Mouse (Mus musculus): ENCODE measurements around the gene Tmem175. TPM values are rescaled to one million over a fixed set of nuclear protein-coding genes. Genes with fewer than 3 reads are reported as not detected.

Gene Tmem175
- total and polyA plus RNA-seq, 2 experiments: 6.0 to 19.4 TPM

DNA sequence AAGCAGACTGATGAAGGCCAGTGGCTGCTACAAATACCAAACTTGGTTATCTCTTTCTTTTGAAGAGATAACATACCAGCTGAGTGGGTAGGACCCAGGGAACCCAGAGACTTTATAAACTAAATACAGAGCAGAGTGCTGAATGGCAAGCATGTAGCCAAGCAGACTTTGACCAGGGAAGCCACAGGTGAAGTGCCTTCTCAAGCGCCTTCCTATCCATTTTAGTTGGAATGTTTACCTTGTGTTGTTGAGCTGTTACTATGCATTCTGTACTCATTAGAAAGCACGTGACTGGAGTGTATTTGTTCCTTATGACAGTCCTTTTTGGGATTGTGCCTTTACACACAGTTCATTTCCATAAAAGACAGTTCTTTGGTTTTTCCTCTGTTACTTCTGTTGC, 14.1 kb downstream of the Tmem175 start:
- peaks cover 23% of the 10 kb centered on the region; the same call in 1 of the 2 replicates for H3K36me3 ChIP-seq (ENCODE audit: control insufficient read depth, insufficient read depth, low read length)

DNA sequence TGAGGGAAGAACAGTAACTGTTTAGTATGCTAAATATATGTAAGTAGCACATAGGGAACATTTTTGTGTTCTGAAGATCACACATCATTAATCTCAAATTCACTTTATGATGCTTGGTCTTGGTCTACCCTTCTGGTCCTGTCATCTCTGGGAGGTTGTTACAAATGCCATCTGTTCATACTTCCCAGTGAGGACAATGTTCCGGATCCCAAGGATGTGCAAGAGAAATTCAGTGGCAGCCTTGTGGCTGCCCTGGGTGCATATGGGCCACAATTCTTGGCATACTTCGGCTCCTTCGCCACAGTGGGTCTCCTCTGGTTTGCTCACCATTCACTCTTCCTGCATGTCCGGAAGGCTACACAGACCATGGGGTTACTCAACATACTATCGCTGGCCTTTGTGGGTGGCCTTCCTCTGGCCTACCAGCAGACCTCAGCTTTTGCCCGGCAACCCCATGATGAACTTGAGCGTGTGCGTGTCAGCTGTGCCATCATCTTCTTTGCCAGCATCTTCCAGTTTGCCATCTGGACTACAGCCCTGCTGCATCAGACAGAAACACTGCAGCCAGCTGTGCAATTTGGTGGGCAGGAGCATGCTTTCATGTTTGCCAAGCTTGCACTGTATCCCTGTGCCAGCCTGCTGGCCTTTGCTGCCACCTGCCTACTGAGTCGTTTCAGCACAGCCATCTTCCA, 16.2 kb downstream of the Tmem175 start:
- H3K36me3 ChIP-seq (ENCODE audit: control insufficient read depth, insufficient read depth, low read length): peaks cover 32% of the 10 kb centered on the region; the same call in 1 of the 2 replicates
- TF ChIP-seq POLR2A (IDR thresholded peaks at IDR 0.05; ENCODE audit: extremely low read depth, insufficient read depth, low read length) (no peak), CTCF (IDR thresholded peaks at IDR 0.05; ENCODE audit: low read depth, low read length) (peak; percentile 33; the same call in 1 of the 2 replicates)
- H3K4me1 ChIP-seq (ENCODE audit: control insufficient read depth, insufficient read depth, low read length): no peaks in the 10 kb centered on the region
- H3K79me2 ChIP-seq (ENCODE audit: control insufficient read depth, insufficient read depth, low read length): no peaks in the 10 kb centered on the region
- peak; percentile 26 for DNase-seq (ENCODE audit: extremely low read depth, low read depth, low spot score)
- H3K4me3 ChIP-seq (ENCODE audit: insufficient read depth, low read depth, low read length): no peak overlapping the region
- 77% methylated on average over 9 of the region's 9 CpGs for WGBS
- H3K27ac ChIP-seq (replicated peaks; ENCODE audit: insufficient read depth, low read depth, low read length): no peak overlapping the region
- H3K9ac ChIP-seq (ENCODE audit: low read depth, low read length): no peak overlapping the region
- no peaks in the 10 kb centered on the region for H3K27me3 ChIP-seq (ENCODE audit: control insufficient read depth, insufficient read depth, low read length)

More for the DNA sequence above, 14.1 kb downstream of the Tmem175 start:
- Histone ChIP-seq H3K27ac (replicated peaks; ENCODE audit: insufficient read depth, low read depth, low read length) (no peak overlapping the region), H3K9ac (ENCODE audit: low read depth, low read length) (no peak overlapping the region), H3K4me1 (ENCODE audit: control insufficient read depth, insufficient read depth, low read length) (no peaks in the 10 kb centered on the region), H3K4me3 (ENCODE audit: insufficient read depth, low read depth, low read length) (no peak overlapping the region), H3K79me2 (ENCODE audit: control insufficient read depth, insufficient read depth, low read length) (no peaks in the 10 kb centered on the region), H3K27me3 (ENCODE audit: control insufficient read depth, insufficient read depth, low read length) (no peaks in the 10 kb centered on the region)
- no peak for DNase-seq (ENCODE audit: extremely low read depth, low read depth, low spot score)
- TF ChIP-seq CTCF (IDR thresholded peaks at IDR 0.05; ENCODE audit: low read depth, low read length): no peak
- no peak for TF ChIP-seq POLR2A (IDR thresholded peaks at IDR 0.05; ENCODE audit: extremely low read depth, insufficient read depth, low read length)
- 41% methylated on average over 2 of the region's 2 CpGs for WGBS

DNA sequence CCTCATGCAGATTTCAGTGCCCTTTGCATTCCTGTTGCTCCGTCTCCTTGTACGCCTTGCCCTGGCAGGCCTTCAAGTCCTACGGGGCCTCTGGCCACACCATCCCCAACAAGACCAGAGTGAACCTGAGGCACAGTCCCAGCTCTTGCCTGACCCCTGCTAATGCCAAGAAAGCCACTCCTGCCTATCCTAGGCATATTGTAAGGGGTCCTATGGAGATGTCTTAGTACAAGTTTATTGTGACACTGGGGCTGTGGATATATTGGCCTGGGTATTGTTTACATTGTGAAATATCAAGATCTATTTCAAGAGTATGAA, 16.7 kb downstream of the Tmem175 start:
- Histone ChIP-seq H3K4me3 (ENCODE audit: insufficient read depth, low read depth, low read length) (no peak overlapping the region), H3K9ac (ENCODE audit: low read depth, low read length) (no peak overlapping the region), H3K27me3 (ENCODE audit: control insufficient read depth, insufficient read depth, low read length) (no peaks in the 10 kb centered on the region), H3K4me1 (ENCODE audit: control insufficient read depth, insufficient read depth, low read length) (no peaks in the 10 kb centered on the region), H3K79me2 (ENCODE audit: control insufficient read depth, insufficient read depth, low read length) (no peaks in the 10 kb centered on the region), H3K36me3 (ENCODE audit: control insufficient read depth, insufficient read depth, low read length) (peaks cover 34% of the 10 kb centered on the region; the same call in 1 of the 2 replicates), H3K27ac (replicated peaks; ENCODE audit: insufficient read depth, low read depth, low read length) (no peak overlapping the region)
- TF ChIP-seq CTCF (IDR thresholded peaks at IDR 0.05; ENCODE audit: low read depth, low read length) (no peak), POLR2A (IDR thresholded peaks at IDR 0.05; ENCODE audit: extremely low read depth, insufficient read depth, low read length) (no peak)
- DNase-seq (ENCODE audit: extremely low read depth, low read depth, low spot score): no peak
- 50% methylated on average over 3 of the region's 3 CpGs for WGBS

DNA sequence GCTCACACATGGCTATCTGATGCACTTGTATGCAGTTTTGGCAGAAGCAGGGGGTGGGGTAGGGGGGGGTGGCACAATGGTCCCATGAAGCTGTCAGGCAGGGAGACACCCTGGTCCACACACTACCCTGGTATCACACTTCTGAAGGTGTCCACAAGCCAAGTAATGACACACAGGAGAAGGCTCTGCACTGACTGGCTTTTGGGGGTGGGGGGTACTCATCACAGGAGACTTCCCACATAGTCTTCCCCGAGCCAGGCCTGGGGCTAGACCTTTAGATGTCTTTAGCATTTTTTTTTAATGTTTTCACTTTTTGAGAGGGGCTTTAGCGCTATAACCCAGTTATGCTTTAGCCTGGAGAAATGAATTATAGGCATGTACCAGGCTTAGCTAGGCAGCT, 17.7 kb downstream of the Tmem175 start:
- WGBS: 89% methylated on average over 2 of the region's 2 CpGs
- H3K79me2 ChIP-seq (ENCODE audit: control insufficient read depth, insufficient read depth, low read length): no peaks in the 10 kb centered on the region
- H3K4me3 ChIP-seq (ENCODE audit: insufficient read depth, low read depth, low read length): no peak overlapping the region
- no peak overlapping the region for H3K27ac ChIP-seq (replicated peaks; ENCODE audit: insufficient read depth, low read depth, low read length)
- DNase-seq (ENCODE audit: extremely low read depth, low read depth, low spot score): no peak
- H3K36me3 ChIP-seq (ENCODE audit: control insufficient read depth, insufficient read depth, low read length): peaks cover 32% of the 10 kb centered on the region; the same call in 1 of the 2 replicates
- H3K27me3 ChIP-seq (ENCODE audit: control insufficient read depth, insufficient read depth, low read length): no peaks in the 10 kb centered on the region
- TF ChIP-seq POLR2A (IDR thresholded peaks at IDR 0.05; ENCODE audit: extremely low read depth, insufficient read depth, low read length): no peak
- no peak for TF ChIP-seq CTCF (IDR thresholded peaks at IDR 0.05; ENCODE audit: low read depth, low read length)
- no peaks in the 10 kb centered on the region for H3K4me1 ChIP-seq (ENCODE audit: control insufficient read depth, insufficient read depth, low read length)
- no peak overlapping the region for H3K9ac ChIP-seq (ENCODE audit: low read depth, low read length)

DNA sequence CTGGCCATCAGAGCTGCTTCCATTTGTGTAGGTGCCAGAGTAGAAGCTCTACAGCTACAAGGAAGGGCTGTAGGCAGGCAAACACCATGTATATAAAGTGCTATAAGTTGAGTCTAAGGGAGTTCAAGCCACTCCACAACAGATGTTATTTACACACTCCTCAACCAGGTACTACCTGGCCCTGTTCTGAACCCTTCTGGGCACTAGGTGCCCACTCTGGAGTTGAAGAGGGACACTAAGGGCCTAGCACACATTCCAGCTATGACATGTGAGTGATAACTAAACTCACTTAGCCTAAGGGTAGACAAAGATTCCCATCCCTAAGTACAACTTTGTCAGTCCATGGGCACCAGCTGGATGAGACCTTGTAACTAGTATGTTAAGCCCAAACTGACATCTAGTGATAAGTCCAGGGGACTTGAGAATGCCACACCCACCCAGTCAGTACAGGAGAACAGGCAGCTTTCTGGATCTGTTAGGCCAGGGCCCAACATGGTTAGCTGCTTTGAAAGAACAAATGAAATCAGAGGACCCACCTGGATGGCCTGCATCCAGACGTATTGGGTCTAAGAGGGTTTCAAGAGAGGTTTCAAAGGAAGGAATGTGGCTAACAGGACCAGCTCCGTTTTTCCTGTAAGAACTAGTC, 18.4 kb downstream of the Tmem175 start:
- Histone ChIP-seq H3K27ac (replicated peaks; ENCODE audit: insufficient read depth, low read depth, low read length) (no peak overlapping the region), H3K27me3 (ENCODE audit: control insufficient read depth, insufficient read depth, low read length) (no peaks in the 10 kb centered on the region), H3K36me3 (ENCODE audit: control insufficient read depth, insufficient read depth, low read length) (peaks cover 32% of the 10 kb centered on the region; the same call in 1 of the 2 replicates), H3K9ac (ENCODE audit: low read depth, low read length) (no peak overlapping the region), H3K4me1 (ENCODE audit: control insufficient read depth, insufficient read depth, low read length) (no peaks in the 10 kb centered on the region), H3K79me2 (ENCODE audit: control insufficient read depth, insufficient read depth, low read length) (no peaks in the 10 kb centered on the region), H3K4me3 (ENCODE audit: insufficient read depth, low read depth, low read length) (no peak overlapping the region)
- no peak for DNase-seq (ENCODE audit: extremely low read depth, low read depth, low spot score)
- TF ChIP-seq POLR2A (IDR thresholded peaks at IDR 0.05; ENCODE audit: extremely low read depth, insufficient read depth, low read length) (no peak), CTCF (IDR thresholded peaks at IDR 0.05; ENCODE audit: low read depth, low read length) (no peak)
- WGBS: 93% methylated on average over 2 of the region's 2 CpGs

Measured in liver, adult 2 months (tissue).